Mouse (Mus musculus) myocyte (in vitro differentiated cells): Measurements from ENCODE around the gene Ring1.

ENCODE experiments used
- CEBPB ChIP-seq: IDR thresholded peaks from 2 replicates; pipeline ENCODE4 v1.6.1; 2011; ENCODE audit warnings: mild to moderate bottlenecking, moderate library complexity; ENCODE audit not compliant: poor library complexity, insufficient read depth, severe bottlenecking
- E2F4 ChIP-seq: IDR thresholded peaks from one replicate; pipeline ENCODE4 v1.6.1; 2011; ENCODE audit warnings: mild to moderate bottlenecking, control low read depth, moderate library complexity; ENCODE audit not compliant: insufficient read depth
- MYOD1 ChIP-seq, 3 experiments: IDR thresholded peaks; one replicate each; pipeline ENCODE4 v1.6.1; 2011; ENCODE audit warnings: control low read depth in 2 of 3, low read depth in 2 of 3, mild to moderate bottlenecking in 2 of 3, moderate library complexity in 1 of 3; ENCODE audit not compliant: insufficient read length in 2 of 3, control insufficient read depth in 1 of 3
- POLR2A ChIP-seq: IDR thresholded peaks from one replicate; pipeline ENCODE4 v1.6.1; 2011; ENCODE audit warnings: low read depth, mild to moderate bottlenecking, control low read depth, moderate library complexity; ENCODE audit not compliant: insufficient read length
- POLR2AphosphoS2 ChIP-seq: IDR thresholded peaks from one replicate; pipeline ENCODE4 v1.6.1; 2011; ENCODE audit warnings: low read depth, control low read depth; ENCODE audit not compliant: insufficient read length
- REST ChIP-seq: IDR thresholded peaks from one replicate; pipeline ENCODE4 v1.6.1; 2011; ENCODE audit warnings: mild to moderate bottlenecking, control low read depth, moderate library complexity; ENCODE audit not compliant: insufficient read depth, insufficient read length
- SRF ChIP-seq: IDR thresholded peaks from one replicate; pipeline ENCODE4 v1.6.1; 2011; ENCODE audit warnings: low read depth; ENCODE audit not compliant: control insufficient read depth, insufficient read length
- TCF12 ChIP-seq: IDR thresholded peaks from one replicate; pipeline ENCODE4 v1.6.1; 2011; ENCODE audit warnings: mild to moderate bottlenecking, control low read depth; ENCODE audit not compliant: poor library complexity, insufficient read depth, severe bottlenecking
- TCF3 ChIP-seq: IDR thresholded peaks from one replicate; pipeline ENCODE4 v1.6.1; 2011; ENCODE audit warnings: low read depth, control low read depth; ENCODE audit not compliant: insufficient read length
- USF1 ChIP-seq: IDR thresholded peaks from one replicate; pipeline ENCODE4 v1.6.1; 2011; ENCODE audit warnings: low read depth, mild to moderate bottlenecking, control low read depth, moderate library complexity

GRCm38 (mm10) chr17:34021539-34022413 lies 2.7 kb downstream of the Ring1 start:
- no peak for TF ChIP-seq POLR2A
- no peak for TF ChIP-seq POLR2AphosphoS2
- TF ChIP-seq MYOD1 (IDR thresholded peaks at IDR 0.05; ENCODE audit: control insufficient read depth in 1 of 3, insufficient read length in 2 of 3, low read depth in 2 of 3): no peak
- no peak for TF ChIP-seq REST
- TF ChIP-seq TCF12: no peak
- TF ChIP-seq CEBPB: no peak
- no peak for TF ChIP-seq E2F4
- no peak for TF ChIP-seq SRF
- no peak for TF ChIP-seq USF1
- TF ChIP-seq TCF3: no peak
